Mouse (Mus musculus) adrenal gland, adult 10 weeks (tissue): ENCODE data around the gene Ffar4. TPM values are rescaled to one million over a fixed set of nuclear protein-coding genes. Genes with fewer than 3 reads are reported as not detected.

Experiments used
- polyA plus RNA-seq: library from polyadenylated mRNA; stranded (reverse); fragments of 350-450 nt; fragmentation: Illumina TruSeq; extraction: RNeasy Lipid Tissue Mini Kit (QIAGEN cat#74804); gene quantifications from one replicate; pipeline ENCODE4 v1.2.3, GENCODE M21; 2014; ENCODE audit warnings: low read depth, low replicate concordance

Ffar4 gene
- 1.5 TPM for polyA plus RNA-seq

DNA sequence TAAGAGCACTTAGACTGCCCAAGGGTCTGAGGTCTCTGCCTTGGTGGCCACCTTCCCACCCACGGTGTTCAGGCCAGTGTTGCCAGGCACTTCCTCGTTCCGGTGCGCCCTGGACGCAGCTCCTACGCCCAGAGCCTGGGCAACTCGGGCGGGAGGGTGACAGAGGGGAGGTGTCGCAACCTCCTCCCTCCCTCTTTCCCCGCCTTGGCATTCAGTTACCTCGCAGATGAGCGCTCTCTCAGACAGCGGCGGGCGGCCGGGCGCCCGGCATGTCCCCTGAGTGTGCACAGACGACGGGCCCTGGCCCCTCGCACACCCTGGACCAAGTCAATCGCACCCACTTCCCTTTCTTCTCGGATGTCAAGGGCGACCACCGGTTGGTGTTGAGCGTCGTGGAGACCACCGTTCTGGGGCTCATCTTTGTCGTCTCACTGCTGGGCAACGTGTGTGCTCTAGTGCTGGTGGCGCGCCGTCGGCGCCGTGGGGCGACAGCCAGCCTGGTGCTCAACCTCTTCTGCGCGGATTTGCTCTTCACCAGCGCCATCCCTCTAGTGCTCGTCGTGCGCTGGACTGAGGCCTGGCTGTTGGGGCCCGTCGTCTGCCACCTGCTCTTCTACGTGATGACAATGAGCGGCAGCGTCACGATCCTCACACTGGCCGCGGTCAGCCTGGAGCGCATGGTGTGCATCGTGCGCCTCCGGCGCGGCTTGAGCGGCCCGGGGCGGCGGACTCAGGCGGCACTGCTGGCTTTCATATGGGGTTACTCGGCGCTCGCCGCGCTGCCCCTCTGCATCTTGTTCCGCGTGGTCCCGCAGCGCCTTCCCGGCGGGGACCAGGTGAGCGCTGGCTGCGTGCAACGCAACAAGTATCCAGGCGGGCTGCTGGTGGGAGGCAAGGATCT, at the start of gene Ffar4:
Ffar4 (plus strand) TSS at position 214 of the 901 bp plus-strand sequence.

DNA sequence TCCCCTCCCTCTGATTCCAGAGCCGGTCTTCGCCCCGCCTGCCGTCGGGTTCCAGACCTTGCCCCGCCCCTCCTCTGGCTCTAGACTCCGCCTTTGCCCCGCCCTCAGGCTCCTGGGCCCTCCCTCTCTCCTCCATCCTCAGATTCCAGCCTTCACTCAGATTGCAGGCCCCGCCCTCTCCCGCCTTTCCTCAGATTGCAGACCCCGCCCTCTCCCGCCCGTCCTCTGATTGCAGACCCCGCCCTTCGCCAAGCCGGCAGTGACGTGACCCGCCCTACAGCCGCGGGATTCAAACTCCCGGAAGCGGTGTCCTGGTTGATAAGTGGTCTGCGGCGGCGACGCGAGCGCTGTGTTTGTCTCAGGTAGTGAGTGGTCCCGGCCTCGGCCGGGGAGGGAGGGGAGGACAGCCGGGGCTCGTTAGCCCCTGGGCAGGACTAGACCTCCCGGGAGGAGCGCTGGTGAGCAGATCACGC, 42.1 kb upstream of the Ffar4 start, which contains the start of gene Cep55:
Cep55 (plus strand) TSS at position 292 of the 473 bp plus-strand sequence.

DNA sequence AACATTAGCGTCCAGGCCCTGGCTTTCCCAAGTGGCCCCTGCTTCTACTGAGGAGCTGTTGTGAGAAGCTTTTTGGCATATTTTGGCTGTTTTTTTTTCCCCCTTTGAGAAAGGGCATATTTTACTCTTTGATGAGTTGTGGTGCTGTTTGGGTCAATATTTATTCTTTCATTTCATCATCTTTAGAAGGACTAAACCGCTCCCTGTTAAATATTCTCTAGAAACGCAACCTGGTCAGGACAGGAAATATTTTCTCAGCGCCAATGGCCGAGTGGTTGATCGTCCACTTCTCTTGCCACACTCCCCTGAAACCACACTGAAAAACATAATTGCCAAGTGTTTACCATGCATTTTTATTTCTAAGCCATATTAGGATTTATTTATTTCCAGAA, 28.3 kb downstream of the Ffar4 start, which contains the start of gene Rbp4:
Rbp4 (minus strand) TSS at position 63 of the 392 bp plus-strand sequence.

DNA sequence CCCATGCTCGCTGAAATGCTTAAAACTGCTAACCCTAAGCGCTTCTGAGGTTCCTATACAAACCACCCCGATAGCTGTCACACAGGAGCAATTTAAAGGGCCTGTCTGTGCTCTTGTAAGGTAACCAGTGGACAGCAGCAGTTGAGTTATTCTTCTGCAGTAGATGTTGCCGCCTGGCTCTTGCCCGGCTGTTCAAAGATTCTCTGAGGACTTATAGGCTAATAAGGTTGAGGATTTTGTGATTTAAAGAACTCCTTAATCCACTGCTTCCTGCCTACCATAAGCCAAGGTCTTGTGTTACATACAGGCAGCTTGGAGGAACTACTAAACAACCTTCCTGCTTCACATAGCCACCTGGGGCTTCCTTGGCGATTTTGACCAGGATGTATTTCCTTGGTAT, 35.6 kb downstream of the Ffar4 start, which contains the start of gene Pde6c:
Pde6c (plus strand) TSS at position 301 of the 400 bp plus-strand sequence.

Other genes starting within 250 kb of the Ffar4 start
- 42.1 TPM for gene Myof, start 53.5 kb upstream of the Ffar4 start, polyA plus RNA-seq
- gene Cep55, start 42.1 kb upstream of the Ffar4 start, polyA plus RNA-seq: 5.0 TPM
- 28.3 TPM for gene Rbp4, start 28.2 kb downstream of the Ffar4 start, polyA plus RNA-seq
- not detected for gene Pde6c, start 35.7 kb downstream of the Ffar4 start, polyA plus RNA-seq
- gene Fra10ac1, start 127.1 kb downstream of the Ffar4 start, polyA plus RNA-seq: 62.7 TPM
- gene Lgi1, start 167.5 kb downstream of the Ffar4 start, polyA plus RNA-seq: 4.5 TPM